ENCODE assay signal across 11 mouse cellular contexts in the genomic region with DNA sequence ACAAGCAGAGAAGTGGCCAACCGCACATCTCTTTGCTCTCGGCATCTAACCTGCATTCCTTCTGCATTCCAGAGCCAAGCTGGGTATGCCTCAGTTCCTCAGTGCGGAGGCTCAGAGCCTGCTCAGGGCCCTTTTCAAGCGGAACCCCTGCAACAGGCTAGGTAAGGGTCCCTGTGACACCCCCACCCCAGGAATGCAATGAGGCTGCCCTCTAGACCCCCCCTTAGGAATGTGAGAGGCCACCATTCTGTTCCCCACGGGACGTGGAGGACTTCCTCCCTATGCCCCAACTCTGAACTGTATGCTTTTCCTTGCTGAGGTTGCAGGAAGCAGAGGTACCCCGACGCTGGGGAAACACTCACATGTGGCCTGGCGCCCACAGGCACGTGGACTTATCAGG.
DNase-seq lines count a peak whose midpoint lies in the region; ATAC-seq and TF ChIP-seq lines count a peak whose summit lies in the region.
"Had no signal": no experiment of that assay in that cellular context is flagged by ENCODE, and none has a peak within 500 bp of the region (broad histone marks: within the 10 kb centered on the region; RNA-seq: fewer than 3 reads in every experiment).

No protein-coding gene starts in this region.

- no peak overlapping the region for H3K4me3 ChIP-seq in hindbrain, embryonic 11.5 days (ENCODE audit: low read depth, low read length)
- no peak overlapping the region for H3K4me3 ChIP-seq in hindbrain, embryonic 14.5 days (replicated peaks; ENCODE audit: low read length)
- no peak overlapping the region for H3K4me3 ChIP-seq in intestine, embryonic 16.5 days (ENCODE audit: low read length)
- no peak overlapping the region for H3K4me3 ChIP-seq in forebrain, embryonic 11.5 days (ENCODE audit: low read depth, low read length)
- H3K4me3 ChIP-seq in thymus, adult 2 months (ENCODE audit: control insufficient read depth, insufficient read depth, low read length) = no peak overlapping the region
- H3K4me3 ChIP-seq: limb, embryonic 15.5 days had no signal

- WGBS in hindbrain, embryonic 11.5 days = 29% methylated on average over 10 of the region's 10 CpGs
- WGBS in hindbrain, embryonic 14.5 days = 48% methylated on average over 10 of the region's 10 CpGs
- WGBS in intestine, embryonic 16.5 days = 30% methylated on average over 10 of the region's 10 CpGs
- 43% methylated on average over 10 of the region's 10 CpGs for WGBS in forebrain, embryonic 11.5 days
- WGBS in thymus, adult 2 months = 59% methylated on average over 10 of the region's 10 CpGs

- no peak overlapping the region for H3K4me2 ChIP-seq in hindbrain, embryonic 11.5 days (replicated peaks; ENCODE audit: low read depth, low read length)
- no peak overlapping the region for H3K4me2 ChIP-seq in hindbrain, embryonic 14.5 days (replicated peaks)
- no peak overlapping the region for H3K4me2 ChIP-seq in intestine, embryonic 16.5 days (ENCODE audit: low read depth, low read length)
- H3K4me2 ChIP-seq in forebrain, embryonic 11.5 days (ENCODE audit: low read depth, low read length, severe bottlenecking) = no peak overlapping the region
- H3K4me2 ChIP-seq: limb, embryonic 15.5 days had no signal

- H3K27ac ChIP-seq in hindbrain, embryonic 11.5 days (ENCODE audit: low read depth, low read length) = no peak overlapping the region
- H3K27ac ChIP-seq in hindbrain, embryonic 14.5 days = no peak overlapping the region
- H3K27ac ChIP-seq in intestine, embryonic 16.5 days (ENCODE audit: low read length) = no peak overlapping the region
- no peak overlapping the region for H3K27ac ChIP-seq in forebrain, embryonic 11.5 days (ENCODE audit: low read depth, low read length)
- no peak overlapping the region for H3K27ac ChIP-seq in thymus, adult 2 months (ENCODE audit: control insufficient read depth, insufficient read depth, low read length)
- H3K27ac ChIP-seq: limb, embryonic 15.5 days had no signal

- no peaks in the 10 kb centered on the region; the same call in 1 of the 2 replicates for H3K4me1 ChIP-seq in hindbrain, embryonic 11.5 days (replicated peaks; ENCODE audit: control insufficient read depth, insufficient read depth, low read length)
- H3K4me1 ChIP-seq in hindbrain, embryonic 14.5 days (replicated peaks; ENCODE audit: control insufficient read depth, insufficient read depth, low read length) = peaks cover 10% of the 10 kb centered on the region; the same call in 1 of the 2 replicates
- H3K4me1 ChIP-seq in intestine, embryonic 16.5 days (ENCODE audit: control insufficient read depth, insufficient read depth, low read length) = peaks cover 39% of the 10 kb centered on the region
- peaks cover 1% of the 10 kb centered on the region; the same call in 1 of the 2 replicates for H3K4me1 ChIP-seq in forebrain, embryonic 11.5 days (replicated peaks; ENCODE audit: control insufficient read depth, insufficient read depth, low read length)
- H3K4me1 ChIP-seq in thymus, adult 2 months (replicated peaks; ENCODE audit: control insufficient read depth, insufficient read depth, low read length) = peaks cover 3% of the 10 kb centered on the region; the same call in 1 of the 2 replicates

- TF ChIP-seq CTCF in thymus, adult 2 months (IDR thresholded peaks at IDR 0.05; ENCODE audit: borderline replicate concordance, control insufficient read depth, extremely low read depth, insufficient read depth, low read length, poor library complexity) = no peak

- no peaks in the 10 kb centered on the region for H3K36me3 ChIP-seq in hindbrain, embryonic 11.5 days (ENCODE audit: control insufficient read depth, insufficient read depth, low read length)
- 0 out of 2 replicates have a peak, but pooled peaks cover 10% of the 10 kb centered on the region for H3K36me3 ChIP-seq in hindbrain, embryonic 14.5 days (replicated peaks; ENCODE audit: control insufficient read depth, insufficient read depth)
- H3K36me3 ChIP-seq in intestine, embryonic 16.5 days (ENCODE audit: control insufficient read depth, insufficient read depth, low read length) = no peaks in the 10 kb centered on the region
- no peaks in the 10 kb centered on the region for H3K36me3 ChIP-seq in forebrain, embryonic 11.5 days (ENCODE audit: control insufficient read depth, insufficient read depth, low read length)
- H3K36me3 ChIP-seq in thymus, adult 2 months (ENCODE audit: control insufficient read depth, insufficient read depth, low read length) = no peaks in the 10 kb centered on the region
- H3K36me3 ChIP-seq: limb, embryonic 15.5 days had no signal

- peak; percentile 30 for DNase-seq in hindbrain, embryonic 11.5 days (ENCODE audit: low spot score)
- DNase-seq in hindbrain, embryonic 14.5 days (ENCODE audit: low spot score) = no peak
- peak; percentile 11 for DNase-seq in ES-CJ7 (ENCODE audit: low read depth, low spot score)
- DNase-seq in embryo, embryonic 10 days (ENCODE audit: low spot score) = peak; percentile 60
- DNase-seq in forebrain, embryonic 11.5 days (ENCODE audit: low spot score) = no peak
- DNase-seq in thymus, adult 2 months = no peak
- DNase-seq: right cerebral cortex, postnatal 4 days had no signal

- no peak overlapping the region for H3K9ac ChIP-seq in hindbrain, embryonic 11.5 days (ENCODE audit: low read depth, low read length)
- no peak overlapping the region for H3K9ac ChIP-seq in hindbrain, embryonic 14.5 days
- no peak overlapping the region for H3K9ac ChIP-seq in intestine, embryonic 16.5 days (ENCODE audit: low read depth, low read length)
- H3K9ac ChIP-seq in forebrain, embryonic 11.5 days (ENCODE audit: low read length) = no peak overlapping the region
- H3K9ac ChIP-seq: limb, embryonic 15.5 days had no signal

- H3K27me3 ChIP-seq in hindbrain, embryonic 11.5 days (ENCODE audit: control insufficient read depth, insufficient read depth, low read length) = no peaks in the 10 kb centered on the region
- H3K27me3 ChIP-seq in hindbrain, embryonic 14.5 days (ENCODE audit: control insufficient read depth, insufficient read depth, low read length) = no peaks in the 10 kb centered on the region
- H3K27me3 ChIP-seq in intestine, embryonic 16.5 days (replicated peaks; ENCODE audit: control insufficient read depth, insufficient read depth, low read length) = no peaks in the 10 kb centered on the region
- H3K27me3 ChIP-seq in forebrain, embryonic 11.5 days (ENCODE audit: control insufficient read depth, insufficient read depth, low read length) = no peaks in the 10 kb centered on the region
- no peaks in the 10 kb centered on the region for H3K27me3 ChIP-seq in thymus, adult 2 months (ENCODE audit: control insufficient read depth, insufficient read depth, low read length)
- H3K27me3 ChIP-seq: CH12.LX; limb, embryonic 15.5 days had no signal

- no peak for TF ChIP-seq POLR2A in thymus, adult 2 months (IDR thresholded peaks at IDR 0.05; ENCODE audit: control insufficient read depth, extremely low read depth, insufficient read depth, low read length, poor library complexity)

- ATAC-seq in hindbrain, embryonic 11.5 days (ENCODE audit: low FRiP score) = no peak
- no peak for ATAC-seq in hindbrain, embryonic 14.5 days (ENCODE audit: low FRiP score)
- peak; percentile 29; the same call in 1 of the 2 replicates for ATAC-seq in intestine, embryonic 16.5 days
- no peak for ATAC-seq in forebrain, embryonic 11.5 days (replicated peaks; ENCODE audit: low FRiP score)
- ATAC-seq: activated CD4-positive, CD25-positive, alpha-beta regulatory T cell, adult 4 months had no signal

- H3K9me3 ChIP-seq in hindbrain, embryonic 11.5 days (ENCODE audit: control insufficient read depth, low read length) = no peaks in the 10 kb centered on the region
- H3K9me3 ChIP-seq in hindbrain, embryonic 14.5 days (ENCODE audit: control insufficient read depth, low read length) = no peaks in the 10 kb centered on the region
- no peaks in the 10 kb centered on the region for H3K9me3 ChIP-seq in intestine, embryonic 16.5 days (ENCODE audit: control insufficient read depth, low read length)
- no peaks in the 10 kb centered on the region for H3K9me3 ChIP-seq in forebrain, embryonic 11.5 days (ENCODE audit: control insufficient read depth, low read length)
- H3K9me3 ChIP-seq: limb, embryonic 15.5 days had no signal

Comparison
In these comparisons a context has a peak if more than half of its experiments do, and no peak if none do; other contexts are left out.
1. DNase-seq: peak in hindbrain, embryonic 11.5 days (single experiment), ES-CJ7 (single experiment) and embryo, embryonic 10 days (single experiment); none in hindbrain, embryonic 14.5 days (single experiment), forebrain, embryonic 11.5 days (single experiment) and thymus, adult 2 months (single experiment).